Mouse (Mus musculus): Measurements from ENCODE around the gene Usp47. TPM values are rescaled to one million over a fixed set of nuclear protein-coding genes. Genes with fewer than 3 reads are reported as not detected.

The Usp47 gene
- polyA plus RNA-seq (2012; rRNA removed): 9.0 and 14.7 TPM in 2 replicates

- 1% methylated on average over 54 of the region's 54 CpGs for WGBS
- peak; percentile 89 for DNase-seq
- TF ChIP-seq CTCF (IDR thresholded peaks at IDR 0.05; ENCODE audit: insufficient read depth, low read length): peak; percentile 40
- TF ChIP-seq POLR2A (IDR thresholded peaks at IDR 0.05; ENCODE audit: borderline replicate concordance, extremely low read depth, low read depth, low read length): peak; percentile 81
- Histone ChIP-seq H3K4me3 (replicated peaks; ENCODE audit: extremely low read depth, low read depth, low read length) (peak within 1 kb of the TSS; percentile 86), H3K4me1 (ENCODE audit: control insufficient read depth, insufficient read depth, low read length) (peaks cover 15% of the 10 kb centered on the region)
Observed at GRCm38 (mm10) chr7:112023150-112023600, at the start of gene Usp47. Usp47 (plus strand) TSS chr7:112023504.

GRCm38 (mm10) chr7:111976401-111976800, 46.9 kb upstream of the Usp47 start:
- DNase-seq: no peak
- TF ChIP-seq CTCF (IDR thresholded peaks at IDR 0.05; ENCODE audit: insufficient read depth, low read length) (no peak), POLR2A (IDR thresholded peaks at IDR 0.05; ENCODE audit: borderline replicate concordance, extremely low read depth, low read depth, low read length) (no peak)
- Histone ChIP-seq H3K4me3 (replicated peaks; ENCODE audit: extremely low read depth, low read depth, low read length) (no peak overlapping the region), H3K4me1 (ENCODE audit: control insufficient read depth, insufficient read depth, low read length) (no peaks in the 10 kb centered on the region)
- WGBS: 66% methylated on average over 2 of the region's 2 CpGs

- 69% methylated on average over 3 of the region's 3 CpGs for WGBS
- Histone ChIP-seq H3K4me1 (ENCODE audit: control insufficient read depth, insufficient read depth, low read length) (no peaks in the 10 kb centered on the region), H3K4me3 (replicated peaks; ENCODE audit: extremely low read depth, low read depth, low read length) (no peak overlapping the region)
- DNase-seq: no peak
- no peak for TF ChIP-seq POLR2A (IDR thresholded peaks at IDR 0.05; ENCODE audit: borderline replicate concordance, extremely low read depth, low read depth, low read length)
- TF ChIP-seq CTCF (IDR thresholded peaks at IDR 0.05; ENCODE audit: insufficient read depth, low read length): no peak
Observed at GRCm38 (mm10) chr7:111977871-111978270, 45.4 kb upstream of the Usp47 start.

- TF ChIP-seq CTCF (IDR thresholded peaks at IDR 0.05; ENCODE audit: insufficient read depth, low read length) (no peak), POLR2A (IDR thresholded peaks at IDR 0.05; ENCODE audit: borderline replicate concordance, extremely low read depth, low read depth, low read length) (no peak)
- DNase-seq: no peak
- H3K4me3 ChIP-seq (replicated peaks; ENCODE audit: extremely low read depth, low read depth, low read length): no peak overlapping the region
- WGBS: 95% methylated on average over 15 of the region's 15 CpGs
- no peaks in the 10 kb centered on the region for H3K4me1 ChIP-seq (ENCODE audit: control insufficient read depth, insufficient read depth, low read length)
Observed at GRCm38 (mm10) chr7:111982296-111982695, 41.0 kb upstream of the Usp47 start.

GRCm38 (mm10) chr7:111984530-111984929, 38.8 kb upstream of the Usp47 start:
- no peak for TF ChIP-seq POLR2A (IDR thresholded peaks at IDR 0.05; ENCODE audit: borderline replicate concordance, extremely low read depth, low read depth, low read length)
- TF ChIP-seq CTCF (IDR thresholded peaks at IDR 0.05; ENCODE audit: insufficient read depth, low read length): no peak
- WGBS: 90% methylated on average over 3 of the region's 3 CpGs
- Histone ChIP-seq H3K4me3 (replicated peaks; ENCODE audit: extremely low read depth, low read depth, low read length) (no peak overlapping the region), H3K4me1 (ENCODE audit: control insufficient read depth, insufficient read depth, low read length) (no peaks in the 10 kb centered on the region)
- DNase-seq: no peak

GRCm38 (mm10) chr7:111985266-111985665, 38.0 kb upstream of the Usp47 start:
- no peak for DNase-seq
- no peak for TF ChIP-seq POLR2A (IDR thresholded peaks at IDR 0.05; ENCODE audit: borderline replicate concordance, extremely low read depth, low read depth, low read length)
- no peak for TF ChIP-seq CTCF (IDR thresholded peaks at IDR 0.05; ENCODE audit: insufficient read depth, low read length)
- 78% methylated on average over 4 of the region's 4 CpGs for WGBS
- H3K4me3 ChIP-seq (replicated peaks; ENCODE audit: extremely low read depth, low read depth, low read length): no peak overlapping the region
- H3K4me1 ChIP-seq (ENCODE audit: control insufficient read depth, insufficient read depth, low read length): peaks cover 1% of the 10 kb centered on the region; the same call in 1 of the 2 replicates

- TF ChIP-seq POLR2A (IDR thresholded peaks at IDR 0.05; ENCODE audit: borderline replicate concordance, extremely low read depth, low read depth, low read length) (no peak), CTCF (IDR thresholded peaks at IDR 0.05; ENCODE audit: insufficient read depth, low read length) (no peak)
- peaks cover 2% of the 10 kb centered on the region; the same call in 1 of the 2 replicates for H3K4me1 ChIP-seq (ENCODE audit: control insufficient read depth, insufficient read depth, low read length)
- H3K4me3 ChIP-seq (replicated peaks; ENCODE audit: extremely low read depth, low read depth, low read length): no peak overlapping the region
- WGBS: 80% methylated on average over 3 of the region's 3 CpGs
- DNase-seq: no peak
Observed at GRCm38 (mm10) chr7:111986906-111987305, 36.4 kb upstream of the Usp47 start.

GRCm38 (mm10) chr7:111997441-111997840, 25.9 kb upstream of the Usp47 start:
- 36% methylated on average over 2 of the region's 2 CpGs for WGBS

GRCm38 (mm10) chr7:111998446-111999004, 24.8 kb upstream of the Usp47 start:
- DNase-seq: no peak
- no peak overlapping the region for H3K4me3 ChIP-seq (replicated peaks; ENCODE audit: extremely low read depth, low read depth, low read length)
- H3K4me1 ChIP-seq (ENCODE audit: control insufficient read depth, insufficient read depth, low read length): no peaks in the 10 kb centered on the region
- TF ChIP-seq CTCF (IDR thresholded peaks at IDR 0.05; ENCODE audit: insufficient read depth, low read length) (no peak), POLR2A (IDR thresholded peaks at IDR 0.05; ENCODE audit: borderline replicate concordance, extremely low read depth, low read depth, low read length) (no peak)
- 73% methylated on average over 6 of the region's 6 CpGs for WGBS

More at GRCm38 (mm10) chr7:111997441-111997840, 25.9 kb upstream of the Usp47 start:
- Histone ChIP-seq H3K4me1 (ENCODE audit: control insufficient read depth, insufficient read depth, low read length) (no peaks in the 10 kb centered on the region), H3K4me3 (replicated peaks; ENCODE audit: extremely low read depth, low read depth, low read length) (no peak overlapping the region)
- no peak for DNase-seq
- TF ChIP-seq POLR2A (IDR thresholded peaks at IDR 0.05; ENCODE audit: borderline replicate concordance, extremely low read depth, low read depth, low read length): no peak
- no peak for TF ChIP-seq CTCF (IDR thresholded peaks at IDR 0.05; ENCODE audit: insufficient read depth, low read length)

GRCm38 (mm10) chr7:111999376-111999775, 23.9 kb upstream of the Usp47 start:
- DNase-seq: no peak
- H3K4me3 ChIP-seq (replicated peaks; ENCODE audit: extremely low read depth, low read depth, low read length): no peak overlapping the region
- H3K4me1 ChIP-seq (ENCODE audit: control insufficient read depth, insufficient read depth, low read length): no peaks in the 10 kb centered on the region
- no peak for TF ChIP-seq POLR2A (IDR thresholded peaks at IDR 0.05; ENCODE audit: borderline replicate concordance, extremely low read depth, low read depth, low read length)
- TF ChIP-seq CTCF (IDR thresholded peaks at IDR 0.05; ENCODE audit: insufficient read depth, low read length): no peak
